Mouse (Mus musculus): ENCODE data around the gene Fat3. TPM values are rescaled to one million over a fixed set of nuclear protein-coding genes. Genes with fewer than 3 reads are reported as not detected.
A peak's percentile ranks its signal among the peaks of the same experiment; 100 is the strongest.

The Fat3 gene
- polyA plus RNA-seq, 1 experiment from 2014 or later = 7.5 TPM

- Histone ChIP-seq H3K9ac (ENCODE audit: low read depth, low read length) (peak overlapping the region; percentile 71), H3K27ac (ENCODE audit: low read depth, low read length) (peak overlapping the region; percentile 92), H3K36me3 (ENCODE audit: control insufficient read depth, insufficient read depth, low read length) (no peaks in the 10 kb centered on the region), H3K4me1 (ENCODE audit: control insufficient read depth, insufficient read depth, low read depth, low read length) (peaks cover 5% of the 10 kb centered on the region), H3K27me3 (replicated peaks; ENCODE audit: control insufficient read depth, insufficient read depth, low read length) (no peaks in the 10 kb centered on the region), H3K4me2 (ENCODE audit: low read length) (peak overlapping the region; percentile 57), H3K4me3 (ENCODE audit: low read length) (peak overlapping the region; percentile 49), H3K9me3 (ENCODE audit: control insufficient read depth, low read length) (no peaks in the 10 kb centered on the region)
- peak; percentile 53 for ATAC-seq
- under 1% methylated on average over 35 of the region's 35 CpGs for WGBS
Measured at GRCm38 (mm10) chr9:16499621-16500381, 1.3 kb downstream of the Fat3 start.

GRCm38 (mm10) chr9:16498876-16499275 lies 2.2 kb downstream of the Fat3 start:
- Histone ChIP-seq H3K36me3 (ENCODE audit: control insufficient read depth, insufficient read depth, low read length) (no peaks in the 10 kb centered on the region), H3K4me3 (ENCODE audit: low read length) (peak overlapping the region; percentile 49), H3K4me1 (ENCODE audit: control insufficient read depth, insufficient read depth, low read depth, low read length) (peaks cover 5% of the 10 kb centered on the region), H3K4me2 (ENCODE audit: low read length) (peak overlapping the region; percentile 57), H3K9me3 (ENCODE audit: control insufficient read depth, low read length) (no peaks in the 10 kb centered on the region), H3K27ac (ENCODE audit: low read depth, low read length) (peak overlapping the region; percentile 49), H3K9ac (ENCODE audit: low read depth, low read length) (peak overlapping the region; percentile 39), H3K27me3 (replicated peaks; ENCODE audit: control insufficient read depth, insufficient read depth, low read length) (no peaks in the 10 kb centered on the region)
- no peak for ATAC-seq
- WGBS = 2% methylated on average over 4 of the region's 4 CpGs

- H3K9me3 ChIP-seq (ENCODE audit: control insufficient read depth, low read length) = no peaks in the 10 kb centered on the region
- H3K36me3 ChIP-seq (ENCODE audit: control insufficient read depth, insufficient read depth, low read length) = no peaks in the 10 kb centered on the region
- H3K4me3 ChIP-seq (ENCODE audit: low read length) = no peak overlapping the region
- H3K27me3 ChIP-seq (replicated peaks; ENCODE audit: control insufficient read depth, insufficient read depth, low read length) = no peaks in the 10 kb centered on the region
- WGBS = 98% methylated on average over 1 of the region's 1 CpGs
- peaks cover 5% of the 10 kb centered on the region for H3K4me1 ChIP-seq (ENCODE audit: control insufficient read depth, insufficient read depth, low read depth, low read length)
- ATAC-seq = no peak
- no peak overlapping the region for H3K27ac ChIP-seq (ENCODE audit: low read depth, low read length)
- H3K9ac ChIP-seq (ENCODE audit: low read depth, low read length) = no peak overlapping the region
- H3K4me2 ChIP-seq (ENCODE audit: low read length) = no peak overlapping the region
Measured at GRCm38 (mm10) chr9:16497361-16497760, 3.7 kb downstream of the Fat3 start.

GRCm38 (mm10) chr9:16496331-16496730 lies 4.8 kb downstream of the Fat3 start:
- WGBS = 81% methylated on average over 3 of the region's 3 CpGs
- ATAC-seq = no peak
- no peak overlapping the region for H3K4me3 ChIP-seq (ENCODE audit: low read length)
- H3K27ac ChIP-seq (ENCODE audit: low read depth, low read length) = no peak overlapping the region
- no peaks in the 10 kb centered on the region for H3K27me3 ChIP-seq (replicated peaks; ENCODE audit: control insufficient read depth, insufficient read depth, low read length)
- no peaks in the 10 kb centered on the region for H3K36me3 ChIP-seq (ENCODE audit: control insufficient read depth, insufficient read depth, low read length)
- H3K9ac ChIP-seq (ENCODE audit: low read depth, low read length) = no peak overlapping the region
- no peak overlapping the region for H3K4me2 ChIP-seq (ENCODE audit: low read length)
- H3K9me3 ChIP-seq (ENCODE audit: control insufficient read depth, low read length) = no peaks in the 10 kb centered on the region
- H3K4me1 ChIP-seq (ENCODE audit: control insufficient read depth, insufficient read depth, low read depth, low read length) = peaks cover 5% of the 10 kb centered on the region

- H3K4me1 ChIP-seq (ENCODE audit: control insufficient read depth, insufficient read depth, low read depth, low read length) = peaks cover 9% of the 10 kb centered on the region
- no peaks in the 10 kb centered on the region for H3K36me3 ChIP-seq (ENCODE audit: control insufficient read depth, insufficient read depth, low read length)
- no peaks in the 10 kb centered on the region for H3K9me3 ChIP-seq (ENCODE audit: control insufficient read depth, low read length)
- H3K4me3 ChIP-seq (ENCODE audit: low read length) = no peak overlapping the region
- WGBS = 23% methylated on average over 3 of the region's 3 CpGs
- H3K27me3 ChIP-seq (replicated peaks; ENCODE audit: control insufficient read depth, insufficient read depth, low read length) = no peaks in the 10 kb centered on the region
- H3K9ac ChIP-seq (ENCODE audit: low read depth, low read length) = no peak overlapping the region
- no peak overlapping the region for H3K4me2 ChIP-seq (ENCODE audit: low read length)
- no peak overlapping the region for H3K27ac ChIP-seq (ENCODE audit: low read depth, low read length)
- ATAC-seq = 0 out of 2 replicates have a peak, but pooled peaks have one; percentile 17
Measured at GRCm38 (mm10) chr9:16489661-16490060, 11.4 kb downstream of the Fat3 start.

- Histone ChIP-seq H3K4me1 (ENCODE audit: control insufficient read depth, insufficient read depth, low read depth, low read length) (peaks cover 9% of the 10 kb centered on the region), H3K4me3 (ENCODE audit: low read length) (no peak overlapping the region), H3K4me2 (ENCODE audit: low read length) (no peak overlapping the region), H3K9me3 (ENCODE audit: control insufficient read depth, low read length) (no peaks in the 10 kb centered on the region), H3K27me3 (replicated peaks; ENCODE audit: control insufficient read depth, insufficient read depth, low read length) (no peaks in the 10 kb centered on the region), H3K9ac (ENCODE audit: low read depth, low read length) (no peak overlapping the region), H3K27ac (ENCODE audit: low read depth, low read length) (no peak overlapping the region), H3K36me3 (ENCODE audit: control insufficient read depth, insufficient read depth, low read length) (no peaks in the 10 kb centered on the region)
- no peak for ATAC-seq
Measured at GRCm38 (mm10) chr9:16487565-16487964, 13.5 kb downstream of the Fat3 start.

- H3K9me3 ChIP-seq (ENCODE audit: control insufficient read depth, low read length) = no peaks in the 10 kb centered on the region
- no peak overlapping the region for H3K27ac ChIP-seq (ENCODE audit: low read depth, low read length)
- no peak overlapping the region for H3K4me3 ChIP-seq (ENCODE audit: low read length)
- no peaks in the 10 kb centered on the region for H3K36me3 ChIP-seq (ENCODE audit: control insufficient read depth, insufficient read depth, low read length)
- WGBS = 89% methylated on average over 1 of the region's 1 CpGs
- ATAC-seq = no peak
- H3K4me1 ChIP-seq (ENCODE audit: control insufficient read depth, insufficient read depth, low read depth, low read length) = peaks cover 9% of the 10 kb centered on the region
- no peaks in the 10 kb centered on the region for H3K27me3 ChIP-seq (replicated peaks; ENCODE audit: control insufficient read depth, insufficient read depth, low read length)
- H3K4me2 ChIP-seq (ENCODE audit: low read length) = no peak overlapping the region
- no peak overlapping the region for H3K9ac ChIP-seq (ENCODE audit: low read depth, low read length)
Measured at GRCm38 (mm10) chr9:16486229-16486628, 14.9 kb downstream of the Fat3 start.

- Histone ChIP-seq H3K4me3 (ENCODE audit: low read length) (no peak overlapping the region), H3K36me3 (ENCODE audit: control insufficient read depth, insufficient read depth, low read length) (no peaks in the 10 kb centered on the region), H3K9me3 (ENCODE audit: control insufficient read depth, low read length) (no peaks in the 10 kb centered on the region), H3K4me2 (ENCODE audit: low read length) (peak overlapping the region; percentile 27; the same call in 1 of the 2 replicates), H3K27ac (ENCODE audit: low read depth, low read length) (peak overlapping the region; percentile 61), H3K27me3 (replicated peaks; ENCODE audit: control insufficient read depth, insufficient read depth, low read length) (no peaks in the 10 kb centered on the region), H3K9ac (ENCODE audit: low read depth, low read length) (no peak overlapping the region), H3K4me1 (ENCODE audit: control insufficient read depth, insufficient read depth, low read depth, low read length) (peaks cover 9% of the 10 kb centered on the region)
- WGBS = 14% methylated on average over 4 of the region's 4 CpGs
- ATAC-seq = no peak; the same call in 1 of the 2 replicates
Measured at GRCm38 (mm10) chr9:16485173-16485572, 15.9 kb downstream of the Fat3 start.

- WGBS = 15% methylated on average over 2 of the region's 2 CpGs
- peaks cover 9% of the 10 kb centered on the region for H3K4me1 ChIP-seq (ENCODE audit: control insufficient read depth, insufficient read depth, low read depth, low read length)
Measured at GRCm38 (mm10) chr9:16484765-16485164, 16.3 kb downstream of the Fat3 start.

More at GRCm38 (mm10) chr9:16484765-16485164, 16.3 kb downstream of the Fat3 start:
- no peak overlapping the region; the same call in 1 of the 2 replicates for H3K27ac ChIP-seq (ENCODE audit: low read depth, low read length)
- no peaks in the 10 kb centered on the region for H3K27me3 ChIP-seq (replicated peaks; ENCODE audit: control insufficient read depth, insufficient read depth, low read length)
- no peaks in the 10 kb centered on the region for H3K9me3 ChIP-seq (ENCODE audit: control insufficient read depth, low read length)
- peak; percentile 96 for ATAC-seq
- H3K4me3 ChIP-seq (ENCODE audit: low read length) = no peak overlapping the region
- H3K4me2 ChIP-seq (ENCODE audit: low read length) = no peak overlapping the region
- no peak overlapping the region for H3K9ac ChIP-seq (ENCODE audit: low read depth, low read length)
- H3K36me3 ChIP-seq (ENCODE audit: control insufficient read depth, insufficient read depth, low read length) = no peaks in the 10 kb centered on the region
